In genomic region chr4:82435716-82436115, GRCm38 (mm10) we compare ENCODE assay signal across 8 mouse cellular contexts.
DNase-seq lines count a peak whose midpoint lies in the region; ATAC-seq lines count a peak whose summit lies in the region.

No protein-coding gene starts in this region.

- no peaks in the 10 kb centered on the region for H3K36me3 ChIP-seq in forebrain, embryonic 15.5 days
- H3K36me3 ChIP-seq in forebrain, embryonic 11.5 days (ENCODE audit: control insufficient read depth, insufficient read depth, low read length) = no peaks in the 10 kb centered on the region
- H3K36me3 ChIP-seq in liver, embryonic 15.5 days (replicated peaks) = no peaks in the 10 kb centered on the region

- DNase-seq in forebrain, embryonic 11.5 days (ENCODE audit: low spot score) = no peak
- DNase-seq in adrenal gland, postnatal 14 days = peak; percentile 58
- peak; percentile 69 to 72 for DNase-seq in heart, postnatal 10 days
- no peak for DNase-seq in MN1 (ENCODE audit: low spot score)
- DNase-seq in retina, postnatal 1 day = no peak
- DNase-seq in layer of hippocampus, postnatal 36 days = no peak

- no peak overlapping the region for H3K4me3 ChIP-seq in forebrain, embryonic 15.5 days
- no peak overlapping the region for H3K4me3 ChIP-seq in forebrain, embryonic 11.5 days (ENCODE audit: low read depth, low read length)
- no peak overlapping the region for H3K4me3 ChIP-seq in liver, embryonic 15.5 days (replicated peaks)

- H3K4me2 ChIP-seq in forebrain, embryonic 15.5 days (replicated peaks) = no peak overlapping the region
- no peak overlapping the region for H3K4me2 ChIP-seq in forebrain, embryonic 11.5 days (ENCODE audit: low read depth, low read length, severe bottlenecking)
- no peak overlapping the region for H3K4me2 ChIP-seq in liver, embryonic 15.5 days

- H3K4me1 ChIP-seq in forebrain, embryonic 15.5 days = peaks cover 89% of the 10 kb centered on the region
- H3K4me1 ChIP-seq in forebrain, embryonic 11.5 days (replicated peaks; ENCODE audit: control insufficient read depth, insufficient read depth, low read length) = peaks cover 2% of the 10 kb centered on the region; the same call in 1 of the 2 replicates
- H3K4me1 ChIP-seq in liver, embryonic 15.5 days (replicated peaks) = no peaks in the 10 kb centered on the region; the same call in 1 of the 2 replicates

- no peak for ATAC-seq in forebrain, embryonic 15.5 days (replicated peaks)
- ATAC-seq in forebrain, embryonic 11.5 days (replicated peaks; ENCODE audit: low FRiP score) = no peak
- ATAC-seq in liver, embryonic 15.5 days (ENCODE audit: insufficient read depth) = 0 out of 2 replicates have a peak, but pooled peaks have one; percentile 42

- peak overlapping the region; percentile 42; the same call in 1 of the 2 replicates for H3K27ac ChIP-seq in forebrain, embryonic 15.5 days (replicated peaks)
- no peak overlapping the region for H3K27ac ChIP-seq in forebrain, embryonic 11.5 days (ENCODE audit: low read depth, low read length)
- H3K27ac ChIP-seq in liver, embryonic 15.5 days (replicated peaks) = no peak overlapping the region

- intact Hi-C loops in heart, postnatal 10 days (cut with DNase I) = loop anchor here (2.0 to 5.0 kb wide), 2 partner anchors 23 to 37 kb away; no protein-coding TSS in a partner anchor

- H3K27me3 ChIP-seq in forebrain, embryonic 15.5 days = no peaks in the 10 kb centered on the region
- no peaks in the 10 kb centered on the region for H3K27me3 ChIP-seq in forebrain, embryonic 11.5 days (ENCODE audit: control insufficient read depth, insufficient read depth, low read length)
- no peaks in the 10 kb centered on the region for H3K27me3 ChIP-seq in liver, embryonic 15.5 days

- H3K9ac ChIP-seq in forebrain, embryonic 15.5 days (replicated peaks) = no peak overlapping the region
- H3K9ac ChIP-seq in forebrain, embryonic 11.5 days (ENCODE audit: low read length) = no peak overlapping the region
- no peak overlapping the region for H3K9ac ChIP-seq in liver, embryonic 15.5 days

- no peaks in the 10 kb centered on the region for H3K9me3 ChIP-seq in forebrain, embryonic 15.5 days
- no peaks in the 10 kb centered on the region for H3K9me3 ChIP-seq in forebrain, embryonic 11.5 days (ENCODE audit: control insufficient read depth, low read length)
- no peaks in the 10 kb centered on the region for H3K9me3 ChIP-seq in liver, embryonic 15.5 days (replicated peaks)

- WGBS in forebrain, embryonic 15.5 days = 22% methylated on average over 5 of the region's 5 CpGs
- 41% methylated on average over 5 of the region's 5 CpGs for WGBS in forebrain, embryonic 11.5 days
- 29% methylated on average over 5 of the region's 5 CpGs for WGBS in liver, embryonic 15.5 days (ENCODE audit: insufficient replicate concordance)

Comparison
In these comparisons a context has a peak if more than half of its experiments do, and no peak if none do; other contexts are left out.
1. DNase-seq: peak in adrenal gland, postnatal 14 days (single experiment) and heart, postnatal 10 days (2 of 2); none in forebrain, embryonic 11.5 days (single experiment), MN1 (single experiment), retina, postnatal 1 day (single experiment) and layer of hippocampus, postnatal 36 days (0 of 2).